Mouse (Mus musculus) spleen, embryonic (tissue): ENCODE measurements around the gene Prox1.

Experiments used
- CTCF ChIA-PET: fragments of 350-600 bp; sonication (Branson Sonifier 250); formaldehyde crosslinking; loops from one replicate; lab custom pipeline; 2022; lab: Charles Lee

Prox1 gene

GRCm38 (mm10) chr1:190085703-190086102 is 84.8 kb downstream of the Prox1 start:
- CTCF ChIA-PET: no interaction called here

- CTCF ChIA-PET: no interaction called here
Measured at GRCm38 (mm10) chr1:190079643-190080275, 90.8 kb downstream of the Prox1 start.

GRCm38 (mm10) chr1:190076601-190077000 is 93.9 kb downstream of the Prox1 start:
- CTCF ChIA-PET: no interaction called here
